Mouse (Mus musculus) heart, postnatal 0 days (tissue): ENCODE data around the gene Tmem30a.

Source experiments
- CTCF ChIP-seq: IDR thresholded peaks from 2 replicates; pipeline ENCODE4 v1.5.1; 2016; ENCODE audit warnings: antibody characterized with exemption, control low read depth, low read depth
- EP300 ChIP-seq: IDR thresholded peaks from 2 replicates; pipeline ENCODE4 v1.6.1; 2016; ENCODE audit warnings: antibody characterized with exemption, low read depth

GRCm38 (mm10) chr9:79784439-79784838 lies 8.9 kb downstream of the Tmem30a start:
- TF ChIP-seq CTCF (no peak), EP300 (no peak)
